Mouse (Mus musculus): ENCODE measurements at regions not wholly inside any gene's neighbourhood (a gene's known extent, or its start where the extent isn't known, plus 50 kb on each side); places are given as distances from the start of the nearest gene placed in this dataset.

- DNase-seq (ENCODE audit: extremely low spot score, low read depth, low spot score), result no peak
These were observed 278.5 kb upstream of the Acvr2a start for GRCm38 (mm10) chr2:48535453-48535852.

GRCm38 (mm10) chr2:48536930-48537329, 277.0 kb upstream of the Acvr2a start:
- no peak for DNase-seq (ENCODE audit: extremely low spot score, low read depth, low spot score)

- no peak for DNase-seq (ENCODE audit: extremely low spot score, low read depth, low spot score)
These were observed 275.1 kb upstream of the Acvr2a start for GRCm38 (mm10) chr2:48538668-48539341.

- DNase-seq (ENCODE audit: extremely low spot score, low read depth, low spot score), result no peak
These were observed 274.3 kb upstream of the Acvr2a start for GRCm38 (mm10) chr2:48539465-48540055.

- DNase-seq (ENCODE audit: extremely low spot score, low read depth, low spot score), result no peak
These were observed 269.5 kb upstream of the Acvr2a start for GRCm38 (mm10) chr2:48544377-48544776.

- no peak for DNase-seq (ENCODE audit: extremely low spot score, low read depth, low spot score)
These were observed 268.8 kb upstream of the Acvr2a start for GRCm38 (mm10) chr2:48545072-48545471.

- DNase-seq (ENCODE audit: extremely low spot score, low read depth, low spot score), result no peak
These were observed 268.2 kb upstream of the Acvr2a start for GRCm38 (mm10) chr2:48545679-48546078.

- no peak for DNase-seq (ENCODE audit: extremely low spot score, low read depth, low spot score)
These were observed 267.7 kb upstream of the Acvr2a start for GRCm38 (mm10) chr2:48546194-48546593.

- DNase-seq (ENCODE audit: extremely low spot score, low read depth, low spot score), result no peak
These were observed 257.3 kb upstream of the Acvr2a start for GRCm38 (mm10) chr2:48556600-48556999.

- DNase-seq (ENCODE audit: extremely low spot score, low read depth, low spot score), result no peak
These were observed 256.8 kb upstream of the Acvr2a start for GRCm38 (mm10) chr2:48557123-48557522.

GRCm38 (mm10) chr2:48558641-48559040, 255.3 kb upstream of the Acvr2a start:
- no peak for DNase-seq (ENCODE audit: extremely low spot score, low read depth, low spot score)

GRCm38 (mm10) chr2:48563636-48564035, 250.3 kb upstream of the Acvr2a start:
- no peak for DNase-seq (ENCODE audit: extremely low spot score, low read depth, low spot score)

- no peak for DNase-seq (ENCODE audit: extremely low spot score, low read depth, low spot score)
These were observed 249.7 kb upstream of the Acvr2a start for GRCm38 (mm10) chr2:48564170-48564569.

GRCm38 (mm10) chr2:48567871-48568270, 246.0 kb upstream of the Acvr2a start:
- DNase-seq (ENCODE audit: extremely low spot score, low read depth, low spot score), result no peak

- no peak for DNase-seq (ENCODE audit: extremely low spot score, low read depth, low spot score)
These were observed 227.6 kb upstream of the Acvr2a start for GRCm38 (mm10) chr2:48586162-48586830.

- DNase-seq (ENCODE audit: extremely low spot score, low read depth, low spot score), result no peak
These were observed 227.1 kb upstream of the Acvr2a start for GRCm38 (mm10) chr2:48586831-48587169.

- DNase-seq (ENCODE audit: extremely low spot score, low read depth, low spot score), result no peak
These were observed 224.2 kb upstream of the Acvr2a start for GRCm38 (mm10) chr2:48589709-48590108.

- no peak for DNase-seq (ENCODE audit: extremely low spot score, low read depth, low spot score)
These were observed 215.9 kb upstream of the Acvr2a start for GRCm38 (mm10) chr2:48597793-48598583.

- no peak for DNase-seq (ENCODE audit: extremely low spot score, low read depth, low spot score)
These were observed 214.5 kb upstream of the Acvr2a start for GRCm38 (mm10) chr2:48599367-48599766.

GRCm38 (mm10) chr2:48601855-48602254, 212.1 kb upstream of the Acvr2a start:
- no peak for DNase-seq (ENCODE audit: extremely low spot score, low read depth, low spot score)

- DNase-seq (ENCODE audit: extremely low spot score, low read depth, low spot score), result no peak
These were observed 204.4 kb upstream of the Acvr2a start for GRCm38 (mm10) chr2:48609466-48609865.

GRCm38 (mm10) chr2:48612251-48612650, 201.7 kb upstream of the Acvr2a start:
- DNase-seq (ENCODE audit: extremely low spot score, low read depth, low spot score), result no peak

Measured in hindlimb bud, embryonic 11.5 days (tissue).